Mouse (Mus musculus): ENCODE results near the gene Rassf2. TPM values are rescaled to one million over a fixed set of nuclear protein-coding genes. Genes with fewer than 3 reads are reported as not detected.

Rassf2 gene
- polyA plus RNA-seq, 1 experiment, result under 0.01 TPM

GRCm38 (mm10) chr2:132039894-132040293 is 9.8 kb upstream of the Rassf2 start:
- no peaks in the 10 kb centered on the region for H3K36me3 ChIP-seq (ENCODE audit: control insufficient read depth)
- H3K4me3 ChIP-seq (replicated peaks), result no peak overlapping the region
- peaks cover 10% of the 10 kb centered on the region for H3K4me1 ChIP-seq (ENCODE audit: control insufficient read depth)
- no peaks in the 10 kb centered on the region for H3K27me3 ChIP-seq (ENCODE audit: control insufficient read depth)
- no peaks in the 10 kb centered on the region for H3K9me3 ChIP-seq (ENCODE audit: control insufficient read depth, low read length)
- TF ChIP-seq GATA1 (IDR thresholded peaks at IDR 0.05; ENCODE audit: low read length) (no peak), TAL1 (IDR thresholded peaks at IDR 0.05; ENCODE audit: low read length) (no peak)

- no peak overlapping the region for H3K4me3 ChIP-seq (replicated peaks)
- TF ChIP-seq GATA1 (IDR thresholded peaks at IDR 0.05; ENCODE audit: low read length) (no peak), TAL1 (IDR thresholded peaks at IDR 0.05; ENCODE audit: low read length) (no peak)
- peaks cover 1% of the 10 kb centered on the region for H3K27me3 ChIP-seq (ENCODE audit: control insufficient read depth)
- no peaks in the 10 kb centered on the region for H3K36me3 ChIP-seq (ENCODE audit: control insufficient read depth)
- H3K9me3 ChIP-seq (ENCODE audit: control insufficient read depth, low read length), result no peaks in the 10 kb centered on the region
- H3K4me1 ChIP-seq (ENCODE audit: control insufficient read depth), result peaks cover 21% of the 10 kb centered on the region
Observed at GRCm38 (mm10) chr2:132036326-132036725, 6.3 kb upstream of the Rassf2 start.

- Histone ChIP-seq H3K4me1 (ENCODE audit: control insufficient read depth) (peaks cover 21% of the 10 kb centered on the region), H3K27me3 (ENCODE audit: control insufficient read depth) (peaks cover 10% of the 10 kb centered on the region), H3K9me3 (ENCODE audit: control insufficient read depth, low read length) (no peaks in the 10 kb centered on the region), H3K36me3 (ENCODE audit: control insufficient read depth) (no peaks in the 10 kb centered on the region), H3K4me3 (replicated peaks) (no peak overlapping the region)
- no peak for TF ChIP-seq TAL1 (IDR thresholded peaks at IDR 0.05; ENCODE audit: low read length)
- no peak for TF ChIP-seq GATA1 (IDR thresholded peaks at IDR 0.05; ENCODE audit: low read length)
Observed at GRCm38 (mm10) chr2:132035470-132035835, 5.4 kb upstream of the Rassf2 start.

- TF ChIP-seq GATA1 (IDR thresholded peaks at IDR 0.05; ENCODE audit: low read length) (no peak), TAL1 (IDR thresholded peaks at IDR 0.05; ENCODE audit: low read length) (no peak)
- H3K4me3 ChIP-seq (replicated peaks), result no peak overlapping the region
- peaks cover 25% of the 10 kb centered on the region for H3K4me1 ChIP-seq (ENCODE audit: control insufficient read depth)
- H3K27me3 ChIP-seq (ENCODE audit: control insufficient read depth), result peaks cover 16% of the 10 kb centered on the region
- no peaks in the 10 kb centered on the region for H3K36me3 ChIP-seq (ENCODE audit: control insufficient read depth)
- no peaks in the 10 kb centered on the region for H3K9me3 ChIP-seq (ENCODE audit: control insufficient read depth, low read length)
Observed at GRCm38 (mm10) chr2:132034590-132035469, 4.8 kb upstream of the Rassf2 start.

GRCm38 (mm10) chr2:132031364-132032095 is 1.5 kb upstream of the Rassf2 start:
- TF ChIP-seq GATA1 (IDR thresholded peaks at IDR 0.05; ENCODE audit: low read length) (no peak), TAL1 (IDR thresholded peaks at IDR 0.05; ENCODE audit: low read length) (no peak)
- Histone ChIP-seq H3K4me1 (ENCODE audit: control insufficient read depth) (peaks cover 35% of the 10 kb centered on the region), H3K36me3 (ENCODE audit: control insufficient read depth) (no peaks in the 10 kb centered on the region), H3K4me3 (replicated peaks) (no peak overlapping the region), H3K9me3 (ENCODE audit: control insufficient read depth, low read length) (no peaks in the 10 kb centered on the region), H3K27me3 (ENCODE audit: control insufficient read depth) (peaks cover 44% of the 10 kb centered on the region)

- H3K9me3 ChIP-seq (ENCODE audit: control insufficient read depth, low read length), result no peaks in the 10 kb centered on the region
- peak overlapping the region; percentile 53 for H3K4me3 ChIP-seq (replicated peaks)
- H3K27me3 ChIP-seq (ENCODE audit: control insufficient read depth), result peaks cover 44% of the 10 kb centered on the region
- H3K4me1 ChIP-seq (ENCODE audit: control insufficient read depth), result peaks cover 35% of the 10 kb centered on the region
- H3K36me3 ChIP-seq (ENCODE audit: control insufficient read depth), result no peaks in the 10 kb centered on the region
- TF ChIP-seq GATA1 (IDR thresholded peaks at IDR 0.05; ENCODE audit: low read length), result no peak
- TF ChIP-seq TAL1 (IDR thresholded peaks at IDR 0.05; ENCODE audit: low read length), result no peak
Observed at GRCm38 (mm10) chr2:132030418-132031363, 633 bp upstream of the Rassf2 start.

- Histone ChIP-seq H3K9me3 (ENCODE audit: control insufficient read depth, low read length) (no peaks in the 10 kb centered on the region), H3K4me1 (ENCODE audit: control insufficient read depth) (peaks cover 21% of the 10 kb centered on the region), H3K4me3 (replicated peaks) (peak overlapping the region; percentile 53), H3K27me3 (ENCODE audit: control insufficient read depth) (peaks cover 44% of the 10 kb centered on the region), H3K36me3 (ENCODE audit: control insufficient read depth) (no peaks in the 10 kb centered on the region)
- TF ChIP-seq GATA1 (IDR thresholded peaks at IDR 0.05; ENCODE audit: low read length) (no peak), TAL1 (IDR thresholded peaks at IDR 0.05; ENCODE audit: low read length) (no peak)
Observed at GRCm38 (mm10) chr2:132028894-132029605, 1.0 kb downstream of the Rassf2 start.

GRCm38 (mm10) chr2:132028107-132028506 is 2.0 kb downstream of the Rassf2 start:
- TF ChIP-seq GATA1 (IDR thresholded peaks at IDR 0.05; ENCODE audit: low read length) (no peak), TAL1 (IDR thresholded peaks at IDR 0.05; ENCODE audit: low read length) (no peak)
- H3K4me1 ChIP-seq (ENCODE audit: control insufficient read depth), result peaks cover 17% of the 10 kb centered on the region
- no peaks in the 10 kb centered on the region for H3K9me3 ChIP-seq (ENCODE audit: control insufficient read depth, low read length)
- H3K27me3 ChIP-seq (ENCODE audit: control insufficient read depth), result peaks cover 44% of the 10 kb centered on the region
- no peaks in the 10 kb centered on the region for H3K36me3 ChIP-seq (ENCODE audit: control insufficient read depth)
- H3K4me3 ChIP-seq (replicated peaks), result no peak overlapping the region

Data from erythroblast, embryonic 14.5 days (primary cell).